Mouse (Mus musculus) midbrain, postnatal 0 days (tissue): Measurements from ENCODE around the gene Borcs8. TPM values are rescaled to one million over a fixed set of nuclear protein-coding genes. Genes with fewer than 3 reads are reported as not detected.

Source experiments
- ATAC-seq: fragments of 200-750 bp; cut with Nextera tagmentation; 2 replicates; pipeline ENCODE4 v1.8.0; 2017; ENCODE audit warnings: moderate number of reproducible peaks, mild to moderate bottlenecking, moderate TSS enrichment, moderate library complexity; ENCODE audit not compliant: low FRiP score
- DNase-seq: peaks from one replicate; pipeline ENCODE4 v3.0.0-alpha.2; 2015; ENCODE audit warnings: low spot score
- H3K27ac ChIP-seq: fragments of 300-500 bp; sonication (generic); 2 replicates; pipeline ENCODE4 v1.5.1; 2014; ENCODE audit warnings: low read depth, mild to moderate bottlenecking, low read length, mixed read lengths
- H3K27me3 ChIP-seq: fragments of 300-500 bp; sonication (generic); 2 replicates; pipeline ENCODE4 v1.6.1; 2014; ENCODE audit warnings: low read length, control low read depth, mixed read lengths; ENCODE audit not compliant: insufficient read depth
- H3K36me3 ChIP-seq: fragments of 300-500 bp; sonication (generic); 2 replicates; pipeline ENCODE4 v1.6.1; 2014; ENCODE audit warnings: low read length, control low read depth, mixed read lengths; ENCODE audit not compliant: insufficient read depth
- H3K4me1 ChIP-seq: fragments of 300-500 bp; sonication (generic); 2 replicates; pipeline ENCODE4 v1.6.1; 2014; ENCODE audit warnings: mild to moderate bottlenecking, control low read depth, antibody characterized with exemption, low read length, mixed read lengths; ENCODE audit not compliant: insufficient read depth
- H3K4me2 ChIP-seq: fragments of 300-500 bp; sonication (generic); 2 replicates; pipeline ENCODE4 v1.6.1; 2014; ENCODE audit warnings: low read depth, mild to moderate bottlenecking, low read length, mixed read lengths; ENCODE audit not compliant: poor library complexity, severe bottlenecking
- H3K4me3 ChIP-seq: fragments of 300-500 bp; sonication (generic); 2 replicates; pipeline ENCODE4 v1.5.1; 2014; ENCODE audit warnings: low read depth, mild to moderate bottlenecking, low read length, moderate library complexity
- H3K9ac ChIP-seq: fragments of 300-500 bp; sonication (generic); replicated peaks from 2 replicates; pipeline ENCODE4 v1.6.1; 2014; ENCODE audit warnings: mild to moderate bottlenecking, low read length, moderate library complexity, mixed read lengths; ENCODE audit not compliant: poor library complexity, severe bottlenecking
- H3K9me3 ChIP-seq: fragments of 300-500 bp; sonication (generic); 2 replicates; pipeline ENCODE4 v1.6.1; 2016; ENCODE audit warnings: low read length, control low read depth
- CTCF ChIP-seq: IDR thresholded peaks from 2 replicates; pipeline ENCODE4 v1.5.1; 2016; ENCODE audit warnings: antibody characterized with exemption, mild to moderate bottlenecking
- WGBS: fragments of 180-500 bp; shearing (Covaris S2); extraction: QIAGEN DNeasy Blood & Tissue Kit; methylation state at CpG from one replicate; pipeline ENCODE4 v1.1.7; 2014; 5-methylcytosine and 5-hydroxymethylcytosine counted together
- microRNA-seq: library from miRNA; unstranded; fragments of <30 nt; microRNA quantifications from one replicate; pipeline ENCODE4, GENCODE M21; 2016; ENCODE audit warnings: borderline number of aligned reads
- polyA plus RNA-seq: library from polyadenylated mRNA; unstranded; fragments of >200 nt; fragmentation: Nextera tagmentation; extraction: Ambion mirVana; gene quantifications from 2 replicates; pipeline ENCODE4 v1.2.1, GENCODE M21; 2015
- total RNA-seq: library from RNA; depleted of rRNA; stranded (reverse); fragments of >200 nt; gene quantifications from 2 replicates; pipeline ENCODE4 v1.2.3, GENCODE M21; 2014; rRNA removed

Gene Borcs8
- total and polyA plus RNA-seq, 2 experiments from 2014 or later, result 49.8 to 91.1 TPM

DNA sequence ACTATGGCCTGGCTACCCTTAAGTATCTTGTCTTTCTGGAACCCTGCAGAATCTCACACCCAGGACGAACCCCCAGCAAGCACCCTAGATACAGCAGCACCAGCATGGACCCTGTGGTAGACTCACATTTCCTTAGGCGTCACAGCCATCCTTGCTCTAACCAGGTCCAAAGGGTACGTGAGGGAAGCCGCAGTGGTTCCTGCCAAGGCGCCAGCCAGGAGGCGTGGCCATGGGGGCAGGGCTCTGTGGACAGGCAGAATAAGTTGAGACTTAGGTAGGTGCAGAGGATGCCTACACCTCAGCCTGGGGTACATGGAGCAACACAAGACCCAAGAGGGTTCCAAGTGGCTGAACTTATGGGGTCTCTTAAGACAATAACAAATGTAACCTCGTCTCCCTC, 49.4 kb downstream of the Borcs8 start:
- Histone ChIP-seq H3K9me3 (no peaks in the 10 kb centered on the region), H3K4me3 (no peak overlapping the region), H3K4me1 (no peaks in the 10 kb centered on the region), H3K27me3 (no peaks in the 10 kb centered on the region), H3K36me3 (peaks cover 58% of the 10 kb centered on the region), H3K27ac (no peak overlapping the region), H3K9ac (no peak overlapping the region), H3K4me2 (no peak overlapping the region)
- ATAC-seq, result no peak
- TF ChIP-seq CTCF, result no peak
- WGBS, result 73% methylated on average over 7 of the region's 7 CpGs
- DNase-seq, result no peak

DNA sequence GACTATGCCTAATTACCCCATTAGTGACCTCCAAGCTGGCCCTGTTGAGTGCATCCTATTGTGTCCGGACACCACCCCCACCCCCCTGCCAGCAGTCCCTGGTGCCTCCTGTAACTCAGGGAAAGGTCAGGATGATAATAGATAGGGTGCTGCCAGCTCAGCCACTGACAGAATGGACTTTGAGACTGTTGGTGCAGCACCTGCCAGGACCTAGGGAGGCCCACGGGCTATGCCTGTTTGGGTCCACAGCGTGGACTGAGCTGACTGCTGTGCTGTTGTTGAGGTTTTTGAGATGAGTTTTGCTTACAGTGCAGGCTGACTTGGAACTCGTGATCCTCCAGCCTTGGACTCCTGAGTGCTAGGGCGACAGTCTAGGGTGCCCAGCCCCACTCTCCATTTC, 53.9 kb downstream of the Borcs8 start:
- DNase-seq (no peak), ATAC-seq (no peak)
- 75% methylated on average over 5 of the region's 5 CpGs for WGBS
- Histone ChIP-seq H3K9me3 (no peaks in the 10 kb centered on the region), H3K4me2 (no peak overlapping the region), H3K4me1 (peaks cover 2% of the 10 kb centered on the region; the same call in 1 of the 2 replicates), H3K27ac (no peak overlapping the region), H3K4me3 (no peak overlapping the region), H3K27me3 (no peaks in the 10 kb centered on the region), H3K36me3 (peaks cover 41% of the 10 kb centered on the region), H3K9ac (no peak overlapping the region)
- TF ChIP-seq CTCF, result no peak

DNA sequence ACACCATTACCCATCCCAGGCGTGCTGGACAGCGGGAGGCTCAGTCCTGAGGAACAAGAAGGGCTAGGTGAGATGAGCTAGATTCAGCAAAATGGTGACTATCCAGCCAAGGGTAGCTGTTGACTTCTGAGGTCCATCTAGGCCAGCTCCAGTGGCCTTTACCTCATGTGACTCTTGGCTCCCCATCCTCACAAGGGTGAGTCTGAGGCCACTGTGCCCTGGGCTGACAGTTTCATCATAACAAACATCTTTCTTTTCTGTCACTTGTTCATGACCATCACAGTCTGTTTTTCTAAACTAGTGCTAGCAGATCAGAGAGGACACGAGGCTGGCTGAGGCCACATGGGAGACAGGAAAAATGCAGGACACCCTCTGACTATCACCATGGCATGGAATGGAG, 54.9 kb downstream of the Borcs8 start:
- Histone ChIP-seq H3K4me3 (no peak overlapping the region), H3K9ac (no peak overlapping the region), H3K4me2 (no peak overlapping the region), H3K36me3 (peaks cover 32% of the 10 kb centered on the region), H3K27me3 (no peaks in the 10 kb centered on the region), H3K27ac (no peak overlapping the region), H3K4me1 (peaks cover 2% of the 10 kb centered on the region; the same call in 1 of the 2 replicates), H3K9me3 (no peaks in the 10 kb centered on the region)
- DNase-seq, result no peak
- 79% methylated on average over 3 of the region's 3 CpGs for WGBS
- no peak for ATAC-seq
- TF ChIP-seq CTCF, result no peak

DNA sequence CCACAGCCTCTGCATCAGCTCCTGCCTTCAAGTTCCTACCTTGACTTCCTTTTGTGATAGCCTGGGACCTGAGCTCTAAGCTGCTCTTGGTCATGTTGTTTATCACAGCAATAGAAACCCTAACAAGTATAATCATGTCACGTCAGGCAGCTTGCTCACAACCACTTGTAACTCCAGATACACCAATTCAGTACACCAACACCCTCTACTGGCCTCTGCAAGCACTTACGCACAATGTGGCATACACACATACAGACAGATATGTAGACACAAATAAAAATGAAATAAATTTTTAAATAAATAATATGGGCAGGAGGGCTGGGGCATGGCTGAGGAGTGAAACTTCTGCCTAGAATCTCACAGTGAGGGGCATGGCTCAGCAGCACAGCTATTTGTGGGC, 56.5 kb downstream of the Borcs8 start:
- no peak for ATAC-seq
- DNase-seq, result no peak
- Histone ChIP-seq H3K9ac (no peak overlapping the region), H3K27me3 (no peaks in the 10 kb centered on the region), H3K4me2 (no peak overlapping the region), H3K36me3 (peaks cover 18% of the 10 kb centered on the region), H3K27ac (no peak overlapping the region), H3K4me3 (no peak overlapping the region), H3K9me3 (no peaks in the 10 kb centered on the region), H3K4me1 (peaks cover 2% of the 10 kb centered on the region; the same call in 1 of the 2 replicates)
- 78% methylated on average over 2 of the region's 2 CpGs for WGBS
- TF ChIP-seq CTCF, result peak; percentile 34

Small RNA genes within 50 kb of the gene (microRNA-seq; reads per million reads assigned to microRNA genes)
- gene Mir7066, result 3.7 reads per million, percentile 4 among the genes with 10 or more reads in this experiment

Other genes starting within 250 kb of the Borcs8 start
- gene Tssk6, start 237.3 kb upstream of the Borcs8 start, total RNA-seq, result not detected in 2 replicates
- 4.4 and 4.6 TPM in 2 replicates for gene Tssk6, start 237.3 kb upstream of the Borcs8 start, polyA plus RNA-seq
- gene Ndufa13, start 236.9 kb upstream of the Borcs8 start, total RNA-seq, result 55.6 and 86.8 TPM in 2 replicates
- 239 and 243 TPM in 2 replicates for gene Ndufa13, start 236.9 kb upstream of the Borcs8 start, polyA plus RNA-seq
- 7.6 and 8.0 TPM in 2 replicates for gene Yjefn3, start 236.8 kb upstream of the Borcs8 start, total RNA-seq
- 13.4 and 15.4 TPM in 2 replicates for gene Yjefn3, start 236.8 kb upstream of the Borcs8 start, polyA plus RNA-seq
- gene Gatad2a, start 143.1 kb upstream of the Borcs8 start, total RNA-seq, result 24.4 and 30.1 TPM in 2 replicates
- 17.2 and 19.3 TPM in 2 replicates for gene Gatad2a, start 143.1 kb upstream of the Borcs8 start, polyA plus RNA-seq
- gene Mau2, start 96.8 kb upstream of the Borcs8 start, total RNA-seq, result 130 and 148 TPM in 2 replicates
- gene Mau2, start 96.8 kb upstream of the Borcs8 start, polyA plus RNA-seq, result 54.3 and 56.6 TPM in 2 replicates
- 18.6 and 19.9 TPM in 2 replicates for gene Sugp1, start 96.7 kb upstream of the Borcs8 start, total RNA-seq
- 48.7 and 48.9 TPM in 2 replicates for gene Sugp1, start 96.7 kb upstream of the Borcs8 start, polyA plus RNA-seq
- 1.6 TPM in 1 of 2 replicates, not detected in the other for gene Tm6sf2, start 66.6 kb upstream of the Borcs8 start, total RNA-seq
- gene Tm6sf2, start 66.6 kb upstream of the Borcs8 start, polyA plus RNA-seq, result 0.22 and 0.35 TPM in 2 replicates
- gene Hapln4, start 56.0 kb upstream of the Borcs8 start, total RNA-seq, result 0.99 and 1.3 TPM in 2 replicates
- gene Hapln4, start 56.0 kb upstream of the Borcs8 start, polyA plus RNA-seq, result 1.6 and 1.7 TPM in 2 replicates
- gene Ncan, start 18.6 kb upstream of the Borcs8 start, total RNA-seq, result 440 and 447 TPM in 2 replicates
- 202 and 210 TPM in 2 replicates for gene Ncan, start 18.6 kb upstream of the Borcs8 start, polyA plus RNA-seq
- 5.4 and 7.7 TPM in 2 replicates for gene Nr2c2ap, start 8.2 kb upstream of the Borcs8 start, total RNA-seq
- 42.1 and 44.1 TPM in 2 replicates for gene Nr2c2ap, start 8.2 kb upstream of the Borcs8 start, polyA plus RNA-seq
- gene Rfxank, start 345 bp upstream of the Borcs8 start, total RNA-seq, result 9.8 and 12.3 TPM in 2 replicates
- gene Rfxank, start 345 bp upstream of the Borcs8 start, polyA plus RNA-seq, result 7.4 and 9.3 TPM in 2 replicates
- 0.55 and 1.1 TPM in 2 replicates for gene Mef2b, start 212 bp downstream of the Borcs8 start, total RNA-seq
- 1.5 TPM in 2 replicates for gene Mef2b, start 212 bp downstream of the Borcs8 start, polyA plus RNA-seq
- gene Tmem161a, start 32.9 kb downstream of the Borcs8 start, total RNA-seq, result 52.4 and 64.8 TPM in 2 replicates
- 49.5 and 51.6 TPM in 2 replicates for gene Tmem161a, start 32.9 kb downstream of the Borcs8 start, polyA plus RNA-seq
- 15.1 and 18.0 TPM in 2 replicates for gene Slc25a42, start 72.8 kb downstream of the Borcs8 start, total RNA-seq
- 9.2 and 9.3 TPM in 2 replicates for gene Slc25a42, start 72.8 kb downstream of the Borcs8 start, polyA plus RNA-seq
- 139 and 150 TPM in 2 replicates for gene Sugp2, start 94.7 kb downstream of the Borcs8 start, total RNA-seq
- gene Sugp2, start 94.7 kb downstream of the Borcs8 start, polyA plus RNA-seq, result 71.7 and 75.7 TPM in 2 replicates
- gene Armc6, start 95.0 kb downstream of the Borcs8 start, total RNA-seq, result 112 and 119 TPM in 2 replicates
- 116 and 121 TPM in 2 replicates for gene Armc6, start 95.0 kb downstream of the Borcs8 start, polyA plus RNA-seq
- gene Homer3, start 143.3 kb downstream of the Borcs8 start, total RNA-seq, result 36.4 and 49.7 TPM in 2 replicates
- 13.8 and 18.3 TPM in 2 replicates for gene Homer3, start 143.3 kb downstream of the Borcs8 start, polyA plus RNA-seq
- 43.6 and 46.3 TPM in 2 replicates for gene Ddx49, start 163.0 kb downstream of the Borcs8 start, total RNA-seq
- 41.2 and 47.0 TPM in 2 replicates for gene Ddx49, start 163.0 kb downstream of the Borcs8 start, polyA plus RNA-seq
- 97.1 and 106 TPM in 2 replicates for gene Cope, start 163.0 kb downstream of the Borcs8 start, total RNA-seq
- gene Cope, start 163.0 kb downstream of the Borcs8 start, polyA plus RNA-seq, result 264 and 291 TPM in 2 replicates
- gene Cers1, start 176.3 kb downstream of the Borcs8 start, total RNA-seq, result 65.1 and 86.5 TPM in 2 replicates
- 47.9 and 51.3 TPM in 2 replicates for gene Cers1, start 176.3 kb downstream of the Borcs8 start, polyA plus RNA-seq
- gene Gdf1, start 190.3 kb downstream of the Borcs8 start, total RNA-seq, result not detected in 2 replicates
- 4.8 and 5.3 TPM in 2 replicates for gene Gdf1, start 190.3 kb downstream of the Borcs8 start, polyA plus RNA-seq
- gene Upf1, start 213.8 kb downstream of the Borcs8 start, total RNA-seq, result 39.6 and 45.4 TPM in 2 replicates
- gene Upf1, start 213.8 kb downstream of the Borcs8 start, polyA plus RNA-seq, result 9.1 and 9.7 TPM in 2 replicates
- gene Comp, start 234.1 kb downstream of the Borcs8 start, total RNA-seq, result 0.19 and 0.49 TPM in 2 replicates
- gene Comp, start 234.1 kb downstream of the Borcs8 start, polyA plus RNA-seq, result 0.38 and 0.77 TPM in 2 replicates